In genomic region chr5:66077416-66077815, GRCm38 (mm10) we compare ENCODE assay signal across 8 mouse cellular contexts.
DNase-seq lines count a peak whose midpoint lies in the region; ATAC-seq lines count a peak whose summit lies in the region.

No protein-coding gene starts in this region.

- WGBS in kidney, embryonic 16.5 days = 19% methylated on average over 10 of the region's 10 CpGs
- WGBS in forebrain, embryonic 11.5 days = 50% methylated on average over 10 of the region's 10 CpGs

- H3K27me3 ChIP-seq in kidney, embryonic 16.5 days (ENCODE audit: insufficient read depth, low read length) = no peaks in the 10 kb centered on the region
- no peaks in the 10 kb centered on the region for H3K27me3 ChIP-seq in forebrain, embryonic 11.5 days (ENCODE audit: control insufficient read depth, insufficient read depth, low read length)

- peak; percentile 15 for DNase-seq in right cerebral cortex, postnatal 4 days
- no peak for DNase-seq in right cerebral cortex, postnatal 36 days (ENCODE audit: low spot score in 2 of 2)
- DNase-seq in heart, adult 18-20 months = peak; percentile 70 to 87
- DNase-seq in lung, postnatal 4 days = peak; percentile 67 to 85
- peak; percentile 86 for DNase-seq in urinary bladder, postnatal 14 days (ENCODE audit: low spot score)
- no peak for DNase-seq in forebrain, embryonic 11.5 days (ENCODE audit: low spot score)
- no peak for DNase-seq in cerebellum, adult 9-10 months

- peaks cover 38% of the 10 kb centered on the region for H3K4me1 ChIP-seq in kidney, embryonic 16.5 days (ENCODE audit: insufficient read depth, low read length)
- no peaks in the 10 kb centered on the region for H3K4me1 ChIP-seq in forebrain, embryonic 11.5 days (replicated peaks; ENCODE audit: control insufficient read depth, insufficient read depth, low read length)

- peak overlapping the region; percentile 87 for H3K27ac ChIP-seq in kidney, embryonic 16.5 days (ENCODE audit: low read length)
- H3K27ac ChIP-seq in forebrain, embryonic 11.5 days (ENCODE audit: low read depth, low read length) = no peak overlapping the region

- ATAC-seq in kidney, embryonic 16.5 days (ENCODE audit: low FRiP score, low TSS enrichment) = no peak
- ATAC-seq in forebrain, embryonic 11.5 days (replicated peaks; ENCODE audit: low FRiP score) = no peak

- H3K4me3 ChIP-seq in kidney, embryonic 16.5 days (ENCODE audit: low read length) = peak overlapping the region; percentile 25
- H3K4me3 ChIP-seq in forebrain, embryonic 11.5 days (ENCODE audit: low read depth, low read length) = no peak overlapping the region

- no peaks in the 10 kb centered on the region for H3K36me3 ChIP-seq in kidney, embryonic 16.5 days (ENCODE audit: insufficient read depth, low read length)
- H3K36me3 ChIP-seq in forebrain, embryonic 11.5 days (ENCODE audit: control insufficient read depth, insufficient read depth, low read length) = no peaks in the 10 kb centered on the region

- peak overlapping the region; percentile 46 for H3K4me2 ChIP-seq in kidney, embryonic 16.5 days (replicated peaks; ENCODE audit: low read depth, low read length)
- H3K4me2 ChIP-seq in forebrain, embryonic 11.5 days (ENCODE audit: low read depth, low read length, severe bottlenecking) = no peak overlapping the region

- no peaks in the 10 kb centered on the region for H3K9me3 ChIP-seq in kidney, embryonic 16.5 days (ENCODE audit: low read length)
- H3K9me3 ChIP-seq in forebrain, embryonic 11.5 days (ENCODE audit: control insufficient read depth, low read length) = no peaks in the 10 kb centered on the region

- peak overlapping the region; percentile 56; the same call in 1 of the 2 replicates for H3K9ac ChIP-seq in kidney, embryonic 16.5 days (replicated peaks; ENCODE audit: low read length)
- no peak overlapping the region for H3K9ac ChIP-seq in forebrain, embryonic 11.5 days (ENCODE audit: low read length)

Comparison
In these comparisons a context has a peak if more than half of its experiments do, and no peak if none do; other contexts are left out.
1. DNase-seq: peak in right cerebral cortex, postnatal 4 days (single experiment), heart, adult 18-20 months (2 of 2), lung, postnatal 4 days (2 of 2) and urinary bladder, postnatal 14 days (single experiment); none in right cerebral cortex, postnatal 36 days (0 of 2), forebrain, embryonic 11.5 days (single experiment) and cerebellum, adult 9-10 months (single experiment).